Mouse (Mus musculus): ENCODE results near the gene Ylpm1.

Gene Ylpm1

DNA sequence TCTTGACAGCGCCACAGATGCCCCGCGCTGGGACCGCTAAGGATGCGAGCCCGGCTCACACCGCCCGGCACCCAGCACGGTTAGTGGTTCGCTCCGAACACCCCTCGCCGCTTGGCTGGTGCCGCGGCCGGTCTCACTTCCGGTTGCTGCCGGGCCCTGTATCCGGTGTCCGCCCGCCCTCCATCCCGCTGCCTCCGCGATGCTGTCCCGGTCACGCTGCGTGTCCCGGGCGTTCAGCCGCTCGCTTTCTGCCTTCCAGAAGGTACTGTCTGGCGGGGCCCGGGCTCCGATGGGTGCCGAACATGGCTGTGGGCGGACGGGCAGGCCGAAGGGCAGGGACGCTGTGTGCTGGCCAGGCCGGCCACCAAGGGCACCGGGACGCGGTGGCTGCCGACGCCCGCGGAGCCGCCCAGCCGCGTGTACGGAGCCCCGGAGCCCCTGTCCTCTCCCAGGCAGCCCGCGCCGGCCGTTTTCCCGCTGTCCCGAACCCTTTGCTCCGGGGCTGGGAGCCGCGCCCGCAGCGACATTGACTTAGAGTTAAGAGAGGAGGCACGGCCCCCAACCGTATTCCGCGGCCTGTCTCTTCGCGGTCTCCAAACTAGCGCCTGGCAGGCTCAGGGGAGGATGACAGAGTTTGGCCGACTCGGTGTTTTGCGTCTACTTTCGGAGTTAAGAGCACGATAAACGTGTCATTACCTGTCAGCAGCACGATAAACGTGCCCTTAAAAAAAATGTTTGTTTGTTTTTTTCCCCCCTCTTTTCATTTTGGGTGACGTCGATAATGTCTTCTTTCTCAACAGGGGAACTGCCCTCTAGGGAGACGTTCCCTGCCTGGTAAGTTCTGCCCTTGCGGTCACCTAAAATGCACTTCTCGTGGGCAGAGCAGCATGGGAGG is 114.8 kb downstream of the Ylpm1 start, which contains the start of the genes Prox2 and Dlst:
Gene Prox2, minus strand, starts transcription at position 62 of the 895 bp plus-strand sequence.
Gene Dlst, plus strand, starts transcription at position 136 of the 895 bp plus-strand sequence.
- peak; percentile 99 for DNase-seq

DNA sequence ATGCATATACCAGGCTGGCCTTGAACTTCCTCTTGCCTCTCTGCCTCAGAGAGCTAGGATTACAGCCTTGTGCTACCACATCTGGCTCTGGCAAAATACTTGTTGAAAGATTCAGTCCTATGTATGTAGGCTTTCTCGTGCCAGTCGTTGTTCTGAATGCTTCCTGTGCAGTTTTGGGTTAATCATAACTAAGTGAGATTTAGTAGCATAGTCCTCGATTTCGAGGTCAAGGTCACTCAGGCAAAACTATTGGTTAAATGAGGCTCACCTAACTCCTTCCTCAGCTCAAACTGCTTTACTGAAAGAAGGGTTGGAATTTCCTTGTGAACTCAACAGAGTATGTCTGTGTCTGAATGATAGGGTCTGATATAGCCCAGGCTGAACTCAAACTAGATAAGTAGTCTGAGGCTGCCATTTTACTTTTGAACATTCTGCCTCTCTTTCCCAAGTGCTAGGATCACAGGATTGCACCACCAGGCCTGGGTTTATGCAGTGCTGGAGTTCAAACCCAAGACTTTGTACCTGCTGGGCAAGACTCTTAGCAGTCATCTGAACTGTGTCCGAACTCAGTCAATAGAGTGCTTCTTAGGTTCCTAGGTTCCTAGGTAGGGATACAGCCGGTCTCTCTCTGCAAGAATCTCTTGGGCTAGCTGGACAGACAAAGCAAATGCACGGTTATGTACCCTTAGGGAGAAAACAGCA is 116.6 kb downstream of the Ylpm1 start:
- no peak for DNase-seq

DNA sequence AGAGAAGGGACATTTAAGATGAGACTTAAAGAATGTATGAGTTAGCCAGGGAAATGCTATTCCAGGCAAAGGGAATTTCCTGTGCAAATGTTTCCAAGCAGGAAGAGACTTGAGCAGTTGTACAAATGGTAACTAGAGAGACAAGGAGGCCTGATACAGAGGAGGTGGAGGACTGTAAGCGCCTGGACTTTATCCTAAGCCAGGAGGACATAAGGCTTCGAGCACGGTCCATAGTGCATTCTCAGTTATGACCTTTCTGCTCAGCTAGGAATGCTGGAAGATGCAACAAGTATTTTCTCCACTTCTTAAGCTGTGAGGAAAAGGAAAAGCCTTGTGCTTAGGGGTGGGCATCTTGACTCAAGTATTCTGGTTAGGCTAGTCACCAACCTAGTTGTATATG is 117.2 kb downstream of the Ylpm1 start:
- no peak for DNase-seq

GRCm38 (mm10) chr12:85113917-85114316 is 117.8 kb downstream of the Ylpm1 start:
- DNase-seq, result no peak

DNA sequence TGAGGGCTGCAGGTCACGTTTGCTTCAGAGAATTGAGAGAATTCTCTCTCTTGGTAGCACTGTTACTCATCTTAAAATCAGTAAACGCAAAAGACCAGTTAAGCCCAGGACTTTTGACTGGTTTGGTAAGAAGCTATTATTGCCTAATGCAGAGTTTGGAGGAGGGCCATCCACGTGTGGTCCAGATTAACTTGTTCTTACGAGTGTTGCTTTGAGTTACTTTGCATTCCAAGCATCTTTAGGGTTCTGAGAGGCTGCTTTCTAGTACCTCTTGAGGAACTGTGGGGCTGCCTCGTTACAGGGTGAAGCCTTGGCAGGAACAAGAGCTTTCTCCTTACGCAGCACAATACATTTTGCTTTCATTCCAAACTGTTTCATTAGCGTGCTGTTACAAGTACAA is 119.6 kb downstream of the Ylpm1 start:
- peak; percentile 64 for DNase-seq
